Mouse (Mus musculus): ENCODE measurements around the gene Slc27a4.

Slc27a4 gene

GRCm38 (mm10) chr2:29856451-29857260 is 54.2 kb downstream of the Slc27a4 start:
- DNase-seq (ENCODE audit: low spot score in 2 of 2): no peak

- DNase-seq (ENCODE audit: low spot score in 2 of 2): no peak
Measured at GRCm38 (mm10) chr2:29857341-29857740, 54.9 kb downstream of the Slc27a4 start.

- no peak for DNase-seq (ENCODE audit: low spot score in 2 of 2)
Measured at GRCm38 (mm10) chr2:29857967-29858366, 55.5 kb downstream of the Slc27a4 start.

- no peak for DNase-seq (ENCODE audit: low spot score in 2 of 2)
Measured at GRCm38 (mm10) chr2:29858748-29859473, 56.5 kb downstream of the Slc27a4 start.

- DNase-seq (ENCODE audit: low spot score in 2 of 2): no peak
Measured at GRCm38 (mm10) chr2:29865125-29865524, 62.7 kb downstream of the Slc27a4 start.
